Mouse (Mus musculus) kidney, embryonic 15.5 days (tissue): ENCODE data around the gene Cryba2. TPM values are rescaled to one million over a fixed set of nuclear protein-coding genes. Genes with fewer than 3 reads are reported as not detected.
A peak's percentile ranks its signal among the peaks of the same experiment; 100 is the strongest.

ENCODE experiments used
- ATAC-seq: fragments of 200-750 bp; cut with Nextera tagmentation; replicated peaks from 2 replicates; pipeline ENCODE4 v1.8.0; 2017; ENCODE audit warnings: moderate TSS enrichment; ENCODE audit not compliant: low FRiP score
- H3K27ac ChIP-seq: fragments of 300-500 bp; sonication (generic); 2 replicates; pipeline ENCODE4 v1.5.1; 2015; ENCODE audit warnings: mild to moderate bottlenecking, inconsistent platforms
- H3K27me3 ChIP-seq: fragments of 300-500 bp; sonication (generic); 2 replicates; pipeline ENCODE4 v1.6.1; 2015; ENCODE audit warnings: inconsistent platforms
- H3K36me3 ChIP-seq: fragments of 300-500 bp; sonication (generic); 2 replicates; pipeline ENCODE4 v1.6.1; 2015; ENCODE audit warnings: inconsistent platforms
- H3K4me1 ChIP-seq: fragments of 300-500 bp; sonication (generic); 2 replicates; pipeline ENCODE4 v1.6.1; 2015; ENCODE audit warnings: inconsistent platforms
- H3K4me2 ChIP-seq: fragments of 300-500 bp; sonication (generic); 2 replicates; pipeline ENCODE4 v1.6.1; 2015; ENCODE audit warnings: moderate library complexity, mild to moderate bottlenecking, inconsistent platforms
- H3K4me3 ChIP-seq: fragments of 300-500 bp; sonication (generic); replicated peaks from 2 replicates; pipeline ENCODE4 v1.5.1; 2015; ENCODE audit warnings: mild to moderate bottlenecking, inconsistent platforms
- H3K9ac ChIP-seq: fragments of 300-500 bp; sonication (generic); 2 replicates; pipeline ENCODE4 v1.6.1; 2015; ENCODE audit warnings: mild to moderate bottlenecking, inconsistent platforms
- H3K9me3 ChIP-seq: fragments of 300-500 bp; sonication (generic); replicated peaks from 2 replicates; pipeline ENCODE4 v1.6.1; 2016; ENCODE audit warnings: inconsistent platforms
- WGBS: fragments of 180-500 bp; shearing (Covaris S2); methylation state at CpG from one replicate; pipeline ENCODE4 v1.1.7; 2015; ENCODE audit warnings: mixed read lengths; 5-methylcytosine and 5-hydroxymethylcytosine counted together
- microRNA counts: library from miRNA; unstranded; fragments of <30 nt; microRNA quantifications from one replicate; lab custom pipeline; 2016
- microRNA-seq: library from miRNA; unstranded; fragments of <30 nt; microRNA quantifications from one replicate; pipeline ENCODE4, GENCODE M21; 2016
- polyA plus RNA-seq: library from polyadenylated mRNA; unstranded; fragments of >200 nt; fragmentation: Nextera tagmentation; extraction: Ambion mirVana; gene quantifications from 2 replicates; pipeline ENCODE4 v1.2.1, GENCODE M21; 2015

Cryba2 gene
- polyA plus RNA-seq, 1 experiment from 2014 or later: not detected

DNA sequence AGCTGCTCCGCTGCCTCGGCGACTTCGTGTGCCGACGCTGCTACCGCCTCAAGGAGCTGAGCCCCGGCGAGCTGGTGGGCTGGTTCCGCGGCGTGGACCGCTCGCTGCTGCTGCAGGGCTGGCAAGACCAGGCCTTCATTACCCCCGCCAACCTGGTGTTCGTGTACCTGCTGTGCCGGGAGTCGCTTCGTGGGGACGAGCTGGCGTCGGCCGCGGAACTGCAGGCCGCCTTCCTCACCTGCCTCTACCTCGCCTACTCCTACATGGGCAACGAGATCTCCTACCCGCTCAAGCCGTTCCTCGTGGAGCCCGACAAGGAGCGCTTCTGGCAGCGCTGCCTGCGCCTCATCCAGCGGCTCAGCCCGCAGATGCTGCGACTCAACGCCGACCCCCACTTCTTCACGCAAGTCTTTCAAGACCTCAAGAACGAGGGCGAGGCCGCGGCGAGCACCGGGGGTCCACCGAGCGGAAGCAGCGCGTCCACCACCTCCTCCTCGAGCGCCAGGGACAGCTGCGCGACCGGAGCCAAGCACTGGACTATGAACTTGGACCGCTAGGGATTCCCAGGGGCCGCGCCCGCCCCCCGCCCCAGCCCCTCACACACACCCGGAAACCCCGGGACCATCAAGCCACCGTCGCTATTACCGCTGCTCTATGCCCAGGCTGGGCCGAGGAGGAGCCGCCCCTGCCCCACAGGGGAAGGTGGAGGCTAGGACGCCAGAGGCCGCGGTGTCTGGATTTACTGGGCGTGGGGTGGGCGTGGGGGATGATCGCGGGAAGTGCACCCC, 37.1 kb downstream of the Cryba2 start:
- H3K4me1 ChIP-seq: peaks cover 41% of the 10 kb centered on the region
- ATAC-seq: no peak
- peak overlapping the region; percentile 56 for H3K4me3 ChIP-seq
- peaks cover 98% of the 10 kb centered on the region for H3K27me3 ChIP-seq
- H3K9ac ChIP-seq: no peak overlapping the region
- WGBS: under 1% methylated on average over 74 of the region's 74 CpGs
- no peak overlapping the region for H3K27ac ChIP-seq
- no peaks in the 10 kb centered on the region for H3K9me3 ChIP-seq
- peak overlapping the region; percentile 94 for H3K4me2 ChIP-seq
- H3K36me3 ChIP-seq: no peaks in the 10 kb centered on the region

DNA sequence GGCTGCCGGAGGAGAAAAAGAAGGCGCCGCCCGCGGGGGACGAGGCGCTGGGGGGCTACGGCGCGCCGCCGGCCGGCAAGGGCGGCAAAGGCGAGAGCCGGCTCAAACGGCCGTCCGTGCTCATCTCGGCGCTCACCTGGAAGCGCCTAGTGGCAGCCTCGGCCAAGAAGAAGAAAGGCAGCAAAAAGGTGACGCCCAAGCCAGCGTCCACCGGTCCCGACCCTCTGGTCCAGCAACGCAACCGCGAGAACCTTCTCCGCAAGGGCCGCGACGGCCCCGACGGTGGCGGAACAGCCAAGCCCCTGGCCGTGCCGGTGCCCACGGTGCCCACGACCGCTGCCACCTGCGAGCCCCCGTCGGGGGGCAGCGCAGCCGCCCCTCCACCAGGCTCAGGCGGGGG, 37.8 kb downstream of the Cryba2 start:
- Histone ChIP-seq H3K36me3 (no peaks in the 10 kb centered on the region), H3K27me3 (peaks cover 98% of the 10 kb centered on the region), H3K9ac (peak overlapping the region; percentile 27; the same call in 1 of the 2 replicates), H3K27ac (no peak overlapping the region), H3K4me3 (peak overlapping the region; percentile 56), H3K4me2 (peak overlapping the region; percentile 94), H3K9me3 (no peaks in the 10 kb centered on the region), H3K4me1 (peaks cover 41% of the 10 kb centered on the region)
- ATAC-seq: no peak
- under 1% methylated on average over 48 of the region's 48 CpGs for WGBS

DNA sequence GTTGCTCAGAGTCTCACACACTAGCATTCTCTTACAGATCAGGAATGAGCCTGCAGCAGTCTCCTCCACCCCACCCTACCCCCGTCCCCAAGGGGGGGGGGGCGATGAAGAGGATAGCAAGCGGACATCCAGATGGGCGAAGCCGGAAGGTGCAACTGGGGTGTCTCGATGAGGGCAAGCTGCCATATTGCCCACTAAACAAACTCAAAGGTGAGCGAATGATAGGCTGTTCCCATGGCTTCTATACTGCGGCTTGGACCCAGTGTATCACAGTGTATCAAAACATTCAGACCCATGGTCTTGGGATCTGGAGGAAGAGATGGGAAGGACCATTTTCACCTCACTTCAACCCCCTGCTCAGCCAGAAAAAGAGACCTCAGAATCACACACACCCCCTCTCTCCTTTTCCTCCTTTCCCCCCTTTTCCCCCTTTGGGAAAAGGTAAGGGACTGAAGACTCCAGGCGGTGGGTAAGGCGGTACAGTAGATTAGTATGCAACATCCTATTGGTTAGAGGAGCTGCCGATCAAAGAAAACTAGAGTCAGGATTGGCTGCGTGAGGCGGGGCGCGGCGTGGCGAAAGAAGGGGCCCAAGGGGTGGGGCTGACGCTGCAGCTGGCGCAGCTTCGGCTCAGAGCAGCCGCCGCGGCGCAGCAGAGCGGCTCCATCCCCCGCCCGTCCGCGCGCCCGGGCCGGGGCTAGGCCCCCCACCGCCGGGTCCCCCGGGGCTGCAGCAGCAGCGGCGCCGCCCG, 38.5 kb downstream of the Cryba2 start, which contains the start of gene Cdk5r2:
Gene Cdk5r2, plus strand, starts transcription at position 629 of the 751 bp plus-strand sequence.
- no peak within 1 kb of the TSS for H3K27ac ChIP-seq
- no peaks in the 10 kb centered on the region for H3K9me3 ChIP-seq
- 4% methylated on average over 38 of the region's 39 CpGs for WGBS
- peak within 1 kb of the TSS; percentile 27; the same call in 1 of the 2 replicates for H3K9ac ChIP-seq
- H3K27me3 ChIP-seq: peaks cover 98% of the 10 kb centered on the region
- H3K36me3 ChIP-seq: no peaks in the 10 kb centered on the region
- H3K4me1 ChIP-seq: peaks cover 41% of the 10 kb centered on the region
- H3K4me3 ChIP-seq: peak within 1 kb of the TSS; percentile 56
- H3K4me2 ChIP-seq: peak within 1 kb of the TSS; percentile 94
- ATAC-seq: peak; percentile 92

DNA sequence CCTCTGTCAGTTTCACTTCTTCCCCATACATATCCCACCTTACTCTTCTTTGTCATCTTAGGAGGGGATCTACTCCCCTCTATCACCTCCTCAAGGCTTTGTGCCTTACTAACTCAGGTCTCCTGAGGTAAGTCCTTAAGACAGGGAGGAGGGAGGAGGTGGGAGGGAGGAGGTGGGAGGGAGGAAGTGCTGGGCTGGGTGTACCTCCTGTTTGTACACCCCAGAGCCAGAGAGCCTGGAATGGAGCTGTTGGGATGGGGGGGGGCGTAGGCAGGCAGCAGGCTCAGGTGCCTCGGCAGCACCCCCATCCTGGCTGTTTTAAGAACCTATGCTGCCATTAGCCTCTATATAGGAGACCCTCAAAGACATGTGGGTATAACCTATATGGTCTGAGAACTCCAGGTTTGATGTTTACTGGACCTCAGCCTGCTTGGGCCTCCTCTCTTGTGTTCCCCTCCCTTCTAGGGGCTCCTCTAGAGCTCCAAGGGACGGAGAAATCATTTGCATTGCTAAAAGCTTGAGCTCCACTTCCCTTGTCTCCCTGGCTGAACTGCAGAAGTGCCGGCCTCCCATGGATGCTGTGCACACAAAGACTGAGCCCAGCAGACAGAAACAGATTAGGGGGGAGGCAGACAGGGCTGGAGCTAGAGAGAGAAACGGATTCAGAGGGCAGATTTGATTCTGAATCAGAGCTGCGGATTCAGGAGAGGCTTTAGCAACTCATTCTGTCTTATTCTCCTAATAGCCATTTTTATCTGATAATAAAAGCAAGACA, 41.8 kb downstream of the Cryba2 start:
- Histone ChIP-seq H3K36me3 (no peaks in the 10 kb centered on the region), H3K27me3 (peaks cover 87% of the 10 kb centered on the region), H3K4me1 (peaks cover 22% of the 10 kb centered on the region), H3K9me3 (no peaks in the 10 kb centered on the region), H3K27ac (no peak overlapping the region), H3K4me2 (no peak overlapping the region), H3K4me3 (no peak overlapping the region), H3K9ac (no peak overlapping the region)
- no peak for ATAC-seq
- 32% methylated on average over 6 of the region's 6 CpGs for WGBS

DNA sequence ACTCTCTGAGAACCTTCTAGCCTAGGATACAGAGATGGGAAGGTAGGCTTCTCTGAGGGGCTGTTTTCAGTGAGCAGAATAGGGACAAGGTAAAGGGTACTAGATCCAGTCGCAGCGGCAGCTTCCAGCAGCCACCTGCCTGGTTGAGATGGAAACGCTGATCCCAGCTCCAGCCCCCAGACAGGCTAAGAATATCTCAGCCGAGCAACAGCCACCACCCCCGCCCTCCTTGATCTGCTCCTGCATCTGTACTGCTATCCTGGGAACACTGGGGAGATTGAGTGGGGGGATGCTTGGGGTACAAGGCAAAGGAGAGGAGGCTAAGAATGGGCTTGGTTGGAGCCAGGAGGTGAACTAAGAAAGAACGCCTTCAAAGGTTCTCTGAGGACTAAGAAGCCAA, 42.7 kb downstream of the Cryba2 start:
- WGBS: 32% methylated on average over 6 of the region's 6 CpGs
- no peak for ATAC-seq
- Histone ChIP-seq H3K27ac (no peak overlapping the region), H3K4me1 (peaks cover 13% of the 10 kb centered on the region), H3K9me3 (no peaks in the 10 kb centered on the region), H3K36me3 (no peaks in the 10 kb centered on the region), H3K4me2 (no peak overlapping the region), H3K4me3 (no peak overlapping the region), H3K27me3 (peaks cover 80% of the 10 kb centered on the region), H3K9ac (no peak overlapping the region)

DNA sequence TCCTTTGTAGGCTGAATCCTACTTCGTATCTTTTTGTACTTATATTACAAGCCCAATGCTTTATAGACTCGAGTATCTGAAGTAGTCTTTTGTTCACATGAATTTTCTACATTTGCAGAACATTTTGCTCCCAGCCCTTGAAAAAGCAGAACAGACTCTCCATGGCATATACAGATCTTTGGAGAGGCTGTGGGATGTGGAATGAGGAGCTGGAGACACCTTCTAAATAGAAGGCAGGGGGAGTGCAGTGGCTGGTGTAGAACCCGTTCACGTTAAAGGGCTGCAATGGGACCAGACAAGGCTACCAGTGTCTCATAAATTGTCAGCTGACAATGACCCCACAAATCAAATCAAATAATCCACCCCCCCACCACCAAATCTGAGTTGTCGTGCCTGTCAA, 44.0 kb downstream of the Cryba2 start:
- 44% methylated on average over 5 of the region's 5 CpGs for WGBS
- H3K9me3 ChIP-seq: no peaks in the 10 kb centered on the region
- peaks cover 69% of the 10 kb centered on the region for H3K27me3 ChIP-seq
- no peak overlapping the region for H3K9ac ChIP-seq
- ATAC-seq: no peak
- no peak overlapping the region for H3K4me3 ChIP-seq
- no peaks in the 10 kb centered on the region for H3K36me3 ChIP-seq
- no peak overlapping the region for H3K4me2 ChIP-seq
- H3K4me1 ChIP-seq: peaks cover under 1% of the 10 kb centered on the region; the same call in 1 of the 2 replicates
- H3K27ac ChIP-seq: no peak overlapping the region

DNA sequence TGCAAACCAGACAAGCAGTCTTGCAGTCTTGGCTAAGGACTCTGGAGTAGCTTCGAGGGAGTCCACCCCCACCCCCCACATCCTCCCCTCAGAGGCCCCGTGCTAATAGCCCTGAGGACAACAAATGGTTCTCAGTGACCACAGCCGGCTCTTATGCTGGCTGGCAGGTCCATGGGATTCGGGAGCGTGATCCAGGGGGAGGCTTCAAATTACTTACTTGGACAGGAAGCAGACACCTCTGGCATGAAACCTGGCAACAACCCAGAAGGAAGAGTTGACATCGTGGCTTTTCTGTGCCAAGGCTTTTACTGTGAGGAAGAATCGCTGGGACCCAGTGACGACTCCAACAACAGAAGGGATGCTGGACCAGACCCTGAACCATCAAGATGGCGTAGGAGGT, 46.6 kb downstream of the Cryba2 start:
- no peak overlapping the region for H3K9ac ChIP-seq
- H3K27ac ChIP-seq: no peak overlapping the region
- no peaks in the 10 kb centered on the region for H3K36me3 ChIP-seq
- WGBS: 23% methylated on average over 9 of the region's 9 CpGs
- no peak for ATAC-seq
- H3K4me2 ChIP-seq: no peak overlapping the region
- H3K4me3 ChIP-seq: no peak overlapping the region
- H3K4me1 ChIP-seq: no peaks in the 10 kb centered on the region
- H3K9me3 ChIP-seq: no peaks in the 10 kb centered on the region
- peaks cover 43% of the 10 kb centered on the region for H3K27me3 ChIP-seq

DNA sequence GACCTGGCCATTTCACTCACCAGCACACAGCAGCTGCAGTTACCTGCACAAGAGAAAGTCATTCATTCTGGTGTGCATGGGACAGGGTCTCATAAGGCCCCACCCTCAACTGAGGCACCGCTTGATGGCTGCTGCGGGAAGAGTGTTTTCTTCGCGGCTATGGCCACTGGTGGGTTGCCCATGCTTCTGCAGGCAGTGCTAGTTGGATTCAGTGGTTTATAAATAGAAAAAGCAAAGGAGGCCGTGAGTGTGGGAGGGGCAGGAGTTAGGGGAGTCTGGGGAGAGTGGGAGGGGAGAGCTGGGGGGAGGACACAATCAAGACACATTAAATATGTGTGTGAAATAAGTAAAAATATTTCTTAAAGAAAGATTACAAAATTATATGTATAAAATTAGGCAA, 49.9 kb downstream of the Cryba2 start:
- no peak overlapping the region for H3K4me3 ChIP-seq
- no peak overlapping the region for H3K27ac ChIP-seq
- no peaks in the 10 kb centered on the region for H3K4me1 ChIP-seq
- peaks cover 13% of the 10 kb centered on the region; the same call in 1 of the 2 replicates for H3K27me3 ChIP-seq
- H3K9me3 ChIP-seq: no peaks in the 10 kb centered on the region
- WGBS: 82% methylated on average over 5 of the region's 5 CpGs
- no peak overlapping the region for H3K4me2 ChIP-seq
- no peaks in the 10 kb centered on the region for H3K36me3 ChIP-seq
- no peak overlapping the region for H3K9ac ChIP-seq
- no peak for ATAC-seq

MicroRNAs encoded within 50 kb of the gene (microRNA counts, 519-probe panel; counts per million panel counts)
- 2,258 counts per million, percentile 28 among the panel's probes with 10 or more counts for microRNA mmu-miR-375 (lab: Ali Mortazavi, UCI)

Small RNA genes within 50 kb of the gene (microRNA-seq; reads per million reads assigned to microRNA genes)
- gene Mir375: 1,368 reads per million, percentile 81 among the genes with 10 or more reads in this experiment

Other genes starting within 250 kb of the Cryba2 start
- gene Ttll4, start 231.4 kb downstream of the Cryba2 start, polyA plus RNA-seq: 17.4 and 19.5 TPM in 2 replicates
- gene Cyp27a1, start 179.6 kb downstream of the Cryba2 start, polyA plus RNA-seq: 7.2 and 7.6 TPM in 2 replicates
- gene Prkag3, start 143.9 kb downstream of the Cryba2 start, polyA plus RNA-seq: 0.44 and 0.73 TPM in 2 replicates
- gene Wnt6, start 121.3 kb downstream of the Cryba2 start, polyA plus RNA-seq: 2.0 and 2.3 TPM in 2 replicates
- gene Wnt10a, start 101.6 kb downstream of the Cryba2 start, polyA plus RNA-seq: 0.43 and 0.89 TPM in 2 replicates
- gene Cdk5r2, start 38.2 kb downstream of the Cryba2 start, polyA plus RNA-seq: 0.05 TPM in 1 of 2 replicates, not detected in the other
- 0.53 and 0.67 TPM in 2 replicates for gene Fev, start 7.7 kb downstream of the Cryba2 start, polyA plus RNA-seq
- 0.03 TPM in 1 of 2 replicates, not detected in the other for gene Cfap65, start 42.5 kb upstream of the Cryba2 start, polyA plus RNA-seq
- gene Ihh, start 58.5 kb upstream of the Cryba2 start, polyA plus RNA-seq: 2.2 and 2.9 TPM in 2 replicates
- gene Nhej1, start 232.1 kb upstream of the Cryba2 start, polyA plus RNA-seq: 10.3 and 10.6 TPM in 2 replicates
- gene Slc23a3, start 240.7 kb upstream of the Cryba2 start, polyA plus RNA-seq: 2.5 and 4.3 TPM in 2 replicates
- 41.0 and 50.9 TPM in 2 replicates for gene Cnppd1, start 249.6 kb upstream of the Cryba2 start, polyA plus RNA-seq
- gene Retreg2, start 249.6 kb upstream of the Cryba2 start, polyA plus RNA-seq: 53.5 and 53.8 TPM in 2 replicates